Comparison of ENCODE assay signal across 24 mouse cellular contexts in genomic region chr9:49214734-49215133, GRCm38 (mm10). TPM values are rescaled to one million over a fixed set of nuclear protein-coding genes. Genes with fewer than 3 reads are reported as not detected.
DNase-seq lines count a peak whose midpoint lies in the region; ATAC-seq and TF ChIP-seq lines count a peak whose summit lies in the region.
"Had no signal": no experiment of that assay in that cellular context is flagged by ENCODE, and none has a peak within 500 bp of the region (broad histone marks: within the 10 kb centered on the region; RNA-seq: fewer than 3 reads in every experiment).

No protein-coding gene starts in this region.

- no peak overlapping the region for H3K4me2 ChIP-seq in forebrain, embryonic 16.5 days (ENCODE audit: low read length)
- H3K4me2 ChIP-seq: forebrain, embryonic 12.5 days; heart, embryonic 13.5 days had no signal

- no peak for ATAC-seq in activated CD4-positive, CD25-positive, alpha-beta regulatory T cell, adult 4 months
- ATAC-seq in forebrain, embryonic 16.5 days, result no peak
- ATAC-seq: liver, postnatal 0 days had no signal

- no peaks in the 10 kb centered on the region for H3K36me3 ChIP-seq in ES-E14 (ENCODE audit: control insufficient read depth, insufficient read depth, low read length, poor library complexity, severe bottlenecking)
- no peaks in the 10 kb centered on the region for H3K36me3 ChIP-seq in forebrain, embryonic 16.5 days (ENCODE audit: control insufficient read depth, insufficient read depth)
- H3K36me3 ChIP-seq: forebrain, embryonic 12.5 days; heart, embryonic 13.5 days; midbrain, embryonic 10.5 days had no signal

- peak; percentile 30 for DNase-seq in kidney, postnatal 10 days
- no peak for DNase-seq in kidney, adult 8-10 months
- peak; percentile 12 for DNase-seq in ES-E14 (ENCODE audit: low read depth, low spot score)
- DNase-seq in R1 (ENCODE audit: low read depth, low spot score), result peak; percentile 40
- DNase-seq in forelimb bud, embryonic 11.5 days (ENCODE audit: low read depth, low spot score), result peak; percentile 27
- no peak for DNase-seq in B cell, adult 2 months
- DNase-seq: adrenal gland, adult 8-10 months; cerebellum, adult 2 months; heart, postnatal 4 days; liver; liver, postnatal 0 days; lung, postnatal 36 days; thymus, postnatal 4 days had no signal

- H3K27ac ChIP-seq in ES-E14 (ENCODE audit: insufficient read depth, low read depth, low read length, poor library complexity, severe bottlenecking), result no peak overlapping the region
- H3K27ac ChIP-seq in forebrain, embryonic 16.5 days (ENCODE audit: low read length), result no peak overlapping the region
- H3K27ac ChIP-seq: forebrain, embryonic 12.5 days; heart, embryonic 13.5 days; midbrain, embryonic 10.5 days had no signal

- 45% methylated on average over 2 of the region's 2 CpGs for WGBS in forebrain, embryonic 16.5 days

- in situ Hi-C loops in ES-E14 (cut with MboI; ENCODE audit: low sequenced_read_pairs in 2 of 2, unreplicated experiment in 2 of 2), result no loop called here

- H3K27me3 ChIP-seq in forebrain, embryonic 16.5 days (replicated peaks; ENCODE audit: control insufficient read depth, insufficient read depth, low read length), result no peaks in the 10 kb centered on the region

- no peak overlapping the region for H3K4me3 ChIP-seq in ES-E14 (ENCODE audit: insufficient read depth in 1 of 2, low read depth in 1 of 2, low read length in 2 of 2, poor library complexity in 1 of 2, severe bottlenecking in 1 of 2)
- H3K4me3 ChIP-seq in forebrain, embryonic 16.5 days (replicated peaks; ENCODE audit: low read length), result no peak overlapping the region
- H3K4me3 ChIP-seq: forebrain, embryonic 12.5 days; heart, embryonic 13.5 days; midbrain, embryonic 10.5 days had no signal

- peaks cover 0 to 1% of the 10 kb centered on the region in 2 experiments; a peak in 1 of 4 replicates for H3K4me1 ChIP-seq in ES-E14 (ENCODE audit: control insufficient read depth in 2 of 2, insufficient read depth in 2 of 2, low read length in 2 of 2, poor library complexity in 1 of 2)
- peaks cover 24% of the 10 kb centered on the region for H3K4me1 ChIP-seq in forebrain, embryonic 16.5 days (replicated peaks; ENCODE audit: control insufficient read depth, insufficient read depth, low read length)
- H3K4me1 ChIP-seq: heart, embryonic 13.5 days had no signal

- no peaks in the 10 kb centered on the region for H3K9me3 ChIP-seq in ES-E14 (ENCODE audit: control insufficient read depth, insufficient read depth, low read depth, low read length)
- H3K9me3 ChIP-seq in forebrain, embryonic 16.5 days (ENCODE audit: control insufficient read depth, low read length), result no peaks in the 10 kb centered on the region
- H3K9me3 ChIP-seq: forebrain, embryonic 12.5 days; heart, embryonic 13.5 days; midbrain, embryonic 10.5 days had no signal

- H3K9ac ChIP-seq in ES-E14 (ENCODE audit: insufficient read depth, low read depth, low read length, poor library complexity, severe bottlenecking), result no peak overlapping the region
- H3K9ac ChIP-seq in forebrain, embryonic 16.5 days (replicated peaks; ENCODE audit: low read depth, low read length), result no peak overlapping the region
- H3K9ac ChIP-seq: forebrain, embryonic 12.5 days; heart, embryonic 13.5 days; liver, postnatal 0 days had no signal

TF ChIP-seq in ES-E14, 5 proteins besides CTCF, POLR2A, EP300 and RAD21:
- no peak for TF ChIP-seq HCFC1 (IDR thresholded peaks at IDR 0.05; ENCODE audit: borderline replicate concordance, insufficient read depth, low read length)
- no peak for TF ChIP-seq ZNF384 (IDR thresholded peaks at IDR 0.05; ENCODE audit: low read depth, low read length)
- no peak for TF ChIP-seq CHD2 (IDR thresholded peaks at IDR 0.05; ENCODE audit: low read depth, low read length)
- TF ChIP-seq ZC3H11A (IDR thresholded peaks at IDR 0.05; ENCODE audit: borderline replicate concordance, low read depth, low read length), result no peak
- no peak for TF ChIP-seq MAFK (IDR thresholded peaks at IDR 0.05; ENCODE audit: insufficient read depth, low read depth, low read length)

RNA-seq across cellular contexts. Expression of gene Gm4894, which starts 35.6 kb away (rescaled TPM):
- not detected in 2 replicates for total RNA-seq in ES-E14 (2012; rRNA removed)
- not detected for polyA plus RNA-seq in activated CD4-positive, CD25-positive, alpha-beta regulatory T cell, adult 4 months (2017; shearing (Covaris generic))
- polyA plus RNA-seq in forebrain, embryonic 16.5 days (2015; fragmentation: Nextera tagmentation; extraction: Ambion mirVana), result not detected in 2 replicates
- total RNA-seq: adrenal gland, adult 8-10 months; CH12.LX; heart, postnatal 4 days; layer of hippocampus, postnatal 10 days; left cerebral cortex, postnatal 10 days had no signal
- polyA plus RNA-seq: cerebellum, adult 2 months; forebrain, embryonic 12.5 days; gonadal fat pad, adult 2 months; heart, embryonic 13.5 days; kidney, embryonic 14.5 days; liver, postnatal 0 days; midbrain, embryonic 10.5 days; neural tube, embryonic 14.5 days had no signal

Comparison
In these comparisons a context has a peak if more than half of its experiments do, and no peak if none do; other contexts are left out.
1. DNase-seq: peak in kidney, postnatal 10 days (single experiment), ES-E14 (single experiment), R1 (single experiment) and forelimb bud, embryonic 11.5 days (single experiment); none in kidney, adult 8-10 months (0 of 2) and B cell, adult 2 months (0 of 2).